Mouse (Mus musculus): ENCODE data around the gene Snrk. TPM values are rescaled to one million over a fixed set of nuclear protein-coding genes. Genes with fewer than 3 reads are reported as not detected.

Gene Snrk
- polyA plus RNA-seq, 1 experiment from 2014 or later, result 80.2 TPM

DNA sequence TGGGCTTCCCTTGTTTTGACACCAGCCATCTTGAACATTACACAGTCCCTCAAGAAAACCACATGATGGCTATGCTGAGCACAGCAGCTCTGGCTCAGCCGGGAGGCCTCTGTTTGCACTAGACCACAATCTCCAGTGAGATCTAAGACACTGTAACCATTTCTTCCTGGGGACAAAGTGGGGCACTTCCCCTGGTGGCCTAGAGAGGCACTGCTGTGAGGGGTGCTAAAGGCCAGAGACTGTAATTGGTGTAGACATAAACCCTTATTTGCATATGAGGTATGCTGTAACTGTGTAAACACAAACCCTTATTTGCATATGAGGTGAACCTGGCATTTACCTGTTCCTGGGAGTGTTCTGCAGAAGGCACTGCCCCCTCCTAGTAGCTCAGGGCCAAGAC lies 71.7 kb downstream of the Snrk start:
- H3K4me2 ChIP-seq, result no peak overlapping the region
- H3K4me1 ChIP-seq (replicated peaks), result no peaks in the 10 kb centered on the region
- no peak overlapping the region for H3K9ac ChIP-seq
- ATAC-seq (ENCODE audit: low FRiP score, low read depth), result no peak
- WGBS, result 73% methylated on average over 1 of the region's 1 CpGs
- no peaks in the 10 kb centered on the region for H3K36me3 ChIP-seq
- no peak overlapping the region for H3K4me3 ChIP-seq
- H3K27ac ChIP-seq (replicated peaks), result no peak overlapping the region
- H3K27me3 ChIP-seq, result no peaks in the 10 kb centered on the region
- H3K9me3 ChIP-seq, result no peaks in the 10 kb centered on the region

DNA sequence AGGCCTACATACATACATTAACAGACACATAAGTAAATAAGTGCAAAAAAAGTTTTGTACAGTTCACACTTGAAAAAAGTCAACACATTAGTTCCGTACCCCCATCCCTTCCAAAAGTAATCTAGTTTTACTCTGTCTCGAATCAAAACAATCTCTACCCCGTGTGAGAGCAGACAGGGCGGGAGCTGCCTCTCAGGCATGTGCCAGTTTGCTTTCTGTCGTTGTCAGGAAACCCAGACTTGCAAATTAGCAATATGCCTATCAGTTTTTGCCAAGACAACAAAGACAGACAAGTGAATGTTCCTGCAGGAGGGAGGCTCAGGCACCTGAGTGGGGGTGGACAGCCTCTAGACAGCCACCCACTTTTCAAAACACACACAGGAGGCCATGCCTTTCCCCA lies 76.3 kb downstream of the Snrk start:
- H3K27me3 ChIP-seq, result no peaks in the 10 kb centered on the region
- H3K9ac ChIP-seq, result no peak overlapping the region
- no peaks in the 10 kb centered on the region for H3K36me3 ChIP-seq
- no peak overlapping the region for H3K4me2 ChIP-seq
- WGBS, result 72% methylated on average over 5 of the region's 5 CpGs
- H3K4me1 ChIP-seq (replicated peaks), result 0 out of 2 replicates have a peak, but pooled peaks cover 4% of the 10 kb centered on the region
- no peak for ATAC-seq (ENCODE audit: low FRiP score, low read depth)
- no peak overlapping the region for H3K27ac ChIP-seq (replicated peaks)
- no peak overlapping the region for H3K4me3 ChIP-seq
- H3K9me3 ChIP-seq, result no peaks in the 10 kb centered on the region

DNA sequence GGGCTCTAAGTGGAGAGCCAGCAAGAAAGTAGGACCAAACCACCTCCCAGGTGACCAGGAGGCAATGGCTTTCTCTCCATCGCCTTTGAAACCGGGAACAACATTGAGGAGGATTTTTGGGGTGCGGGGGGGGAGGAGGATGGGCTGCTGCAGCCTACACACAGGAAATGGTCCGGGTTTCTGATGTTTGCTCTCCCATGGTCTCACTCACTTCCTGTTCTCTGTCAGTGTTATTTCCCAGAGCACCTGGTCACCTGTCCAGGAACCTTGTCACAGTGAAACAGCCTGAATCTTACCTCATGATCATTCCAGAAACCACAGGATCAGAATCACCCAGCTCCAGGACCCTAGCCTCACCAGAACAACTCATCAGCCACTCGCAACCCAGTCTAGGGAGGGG lies 76.8 kb downstream of the Snrk start:
- H3K4me2 ChIP-seq, result no peak overlapping the region
- H3K4me1 ChIP-seq (replicated peaks), result 0 out of 2 replicates have a peak, but pooled peaks cover 4% of the 10 kb centered on the region
- no peak overlapping the region for H3K9ac ChIP-seq
- no peak for ATAC-seq (ENCODE audit: low FRiP score, low read depth)
- no peaks in the 10 kb centered on the region for H3K36me3 ChIP-seq
- no peak overlapping the region for H3K4me3 ChIP-seq
- H3K9me3 ChIP-seq, result no peaks in the 10 kb centered on the region
- WGBS, result 91% methylated on average over 5 of the region's 5 CpGs
- no peak overlapping the region for H3K27ac ChIP-seq (replicated peaks)
- H3K27me3 ChIP-seq, result no peaks in the 10 kb centered on the region

DNA sequence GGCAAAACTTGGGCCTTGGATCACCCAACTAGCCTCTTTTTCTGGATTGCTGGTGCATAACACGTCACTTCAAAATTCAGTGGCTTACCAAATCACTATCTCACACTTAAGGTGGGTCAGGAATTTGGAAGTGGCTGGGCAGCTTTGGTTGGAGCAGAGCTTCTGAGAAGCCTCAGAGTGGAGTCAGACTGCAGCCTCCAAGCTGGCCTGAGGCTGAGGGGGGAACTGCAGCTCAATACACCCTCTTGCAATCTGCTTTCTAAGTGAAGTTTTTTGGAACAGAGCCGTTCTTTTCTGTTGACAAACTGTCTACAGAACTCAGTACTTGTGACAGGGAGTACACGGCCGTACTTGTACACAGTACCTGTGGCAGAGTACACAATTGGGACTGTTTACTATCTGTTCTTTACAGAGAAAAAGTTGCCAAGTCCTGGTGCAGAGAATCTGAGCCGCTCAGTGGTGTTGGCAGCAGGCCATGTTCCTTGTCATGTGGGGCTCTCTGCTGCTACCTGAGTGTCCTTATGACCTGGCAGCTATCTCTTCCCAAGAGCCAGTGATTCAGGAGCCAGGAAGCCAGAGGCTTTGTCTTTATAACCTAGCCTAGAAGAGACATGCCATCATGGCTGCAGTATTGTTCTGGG lies 78.1 kb downstream of the Snrk start:
- H3K27me3 ChIP-seq, result no peaks in the 10 kb centered on the region
- H3K9me3 ChIP-seq, result no peaks in the 10 kb centered on the region
- 0 out of 2 replicates have a peak, but pooled peaks cover 4% of the 10 kb centered on the region for H3K4me1 ChIP-seq (replicated peaks)
- ATAC-seq (ENCODE audit: low FRiP score, low read depth), result no peak
- H3K4me3 ChIP-seq, result no peak overlapping the region
- WGBS, result 73% methylated on average over 5 of the region's 5 CpGs
- no peak overlapping the region for H3K27ac ChIP-seq (replicated peaks)
- no peak overlapping the region for H3K9ac ChIP-seq
- H3K4me2 ChIP-seq, result no peak overlapping the region
- H3K36me3 ChIP-seq, result no peaks in the 10 kb centered on the region

DNA sequence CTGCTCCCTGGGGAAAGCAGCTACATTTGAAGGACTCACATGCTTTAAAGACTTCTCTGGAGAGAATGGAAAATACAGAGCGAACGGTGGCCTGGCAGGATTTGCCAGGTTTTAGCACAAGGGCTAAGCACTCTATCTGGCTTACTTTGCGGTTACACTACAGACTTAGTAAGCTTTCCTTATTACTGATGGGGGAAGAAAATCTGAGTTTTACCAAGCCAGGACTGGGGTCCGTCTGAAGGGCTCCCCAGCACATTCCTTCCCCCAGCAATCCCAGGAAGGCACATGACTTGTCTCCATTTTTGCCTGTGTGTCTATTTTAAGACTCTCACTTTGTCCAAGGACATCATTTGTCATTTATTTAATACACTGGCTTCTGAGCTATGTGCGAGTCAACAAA lies 80.0 kb downstream of the Snrk start:
- ATAC-seq (ENCODE audit: low FRiP score, low read depth), result no peak
- no peaks in the 10 kb centered on the region for H3K9me3 ChIP-seq
- H3K9ac ChIP-seq, result no peak overlapping the region
- H3K4me1 ChIP-seq (replicated peaks), result 0 out of 2 replicates have a peak, but pooled peaks cover 4% of the 10 kb centered on the region
- no peak overlapping the region for H3K4me2 ChIP-seq
- no peak overlapping the region for H3K4me3 ChIP-seq
- WGBS, result 76% methylated on average over 5 of the region's 5 CpGs
- H3K36me3 ChIP-seq, result peaks cover 3% of the 10 kb centered on the region; the same call in 1 of the 2 replicates
- H3K27me3 ChIP-seq, result no peaks in the 10 kb centered on the region
- no peak overlapping the region for H3K27ac ChIP-seq (replicated peaks)

DNA sequence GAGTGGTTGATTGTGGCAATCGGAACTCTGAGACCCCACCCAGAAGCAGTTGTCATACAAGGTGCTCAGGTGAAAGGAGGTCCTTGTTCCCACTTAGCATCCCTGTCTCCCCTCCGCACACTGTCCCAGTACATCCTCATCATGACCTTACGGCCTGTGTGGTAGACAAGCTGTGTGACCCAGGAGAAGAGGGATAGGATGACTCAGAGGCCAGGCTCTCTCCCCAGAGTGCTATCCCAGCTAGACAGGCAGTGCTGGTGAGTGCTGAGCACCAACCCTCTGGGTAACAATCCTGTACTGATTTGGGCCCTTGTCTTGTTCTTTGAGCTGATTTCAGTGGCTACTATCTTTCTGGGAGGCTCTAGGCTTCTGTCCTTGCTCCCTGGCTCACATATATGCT lies 81.6 kb downstream of the Snrk start:
- WGBS, result 84% methylated on average over 3 of the region's 3 CpGs
- ATAC-seq (ENCODE audit: low FRiP score, low read depth), result no peak
- Histone ChIP-seq H3K36me3 (peaks cover 3% of the 10 kb centered on the region; the same call in 1 of the 2 replicates), H3K9ac (no peak overlapping the region), H3K4me1 (replicated peaks) (0 out of 2 replicates have a peak, but pooled peaks cover 4% of the 10 kb centered on the region), H3K4me3 (no peak overlapping the region), H3K27me3 (no peaks in the 10 kb centered on the region), H3K9me3 (no peaks in the 10 kb centered on the region), H3K27ac (replicated peaks) (no peak overlapping the region), H3K4me2 (no peak overlapping the region)

DNA sequence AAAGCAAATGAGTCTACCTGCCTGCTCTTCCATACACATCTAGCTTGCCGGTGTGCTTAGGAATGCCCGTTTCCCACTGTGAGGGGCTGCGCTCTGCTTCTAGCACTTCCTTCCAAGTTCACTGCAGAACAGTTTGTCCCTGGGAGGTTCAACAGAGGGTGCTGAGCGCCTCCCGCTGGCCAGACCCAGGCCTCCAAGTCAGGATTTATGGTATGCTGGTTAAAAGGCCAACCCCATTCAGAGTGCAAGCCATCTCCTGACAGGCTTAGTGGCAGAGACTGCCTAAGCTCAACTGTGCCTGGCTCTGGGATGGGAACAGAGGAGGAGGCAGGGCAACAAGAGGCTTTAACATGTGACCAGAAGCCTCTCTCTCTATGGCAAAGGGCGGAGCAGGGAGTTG lies 82.2 kb downstream of the Snrk start:
- no peak overlapping the region for H3K9ac ChIP-seq
- no peaks in the 10 kb centered on the region for H3K9me3 ChIP-seq
- H3K4me2 ChIP-seq, result no peak overlapping the region
- ATAC-seq (ENCODE audit: low FRiP score, low read depth), result no peak
- no peaks in the 10 kb centered on the region for H3K27me3 ChIP-seq
- no peak overlapping the region for H3K27ac ChIP-seq (replicated peaks)
- 36% methylated on average over 6 of the region's 6 CpGs for WGBS
- 0 out of 2 replicates have a peak, but pooled peaks cover 4% of the 10 kb centered on the region for H3K4me1 ChIP-seq (replicated peaks)
- no peak overlapping the region for H3K4me3 ChIP-seq
- peaks cover 3% of the 10 kb centered on the region; the same call in 1 of the 2 replicates for H3K36me3 ChIP-seq

DNA sequence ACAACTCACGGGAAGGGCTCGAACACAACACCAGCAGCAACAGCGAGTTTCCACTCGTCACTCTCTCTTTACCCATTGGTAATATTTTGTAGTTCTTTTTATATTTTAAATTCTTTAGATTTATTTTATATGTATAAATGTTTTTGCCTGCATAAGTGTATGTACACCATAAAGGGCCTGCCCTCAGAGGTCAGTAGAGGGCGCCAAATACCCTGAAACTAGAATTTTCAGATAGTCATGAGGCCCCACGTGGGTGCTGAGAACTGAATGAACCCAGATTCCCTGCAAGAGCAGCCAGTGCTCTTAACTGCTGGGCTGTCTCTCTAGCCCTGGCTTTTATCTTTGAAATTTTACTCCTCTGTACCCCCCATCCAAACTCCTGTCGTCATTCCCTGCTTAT lies 87.4 kb downstream of the Snrk start:
- H3K4me2 ChIP-seq, result no peak overlapping the region
- no peak for ATAC-seq (ENCODE audit: low FRiP score, low read depth)
- 68% methylated on average over 7 of the region's 7 CpGs for WGBS
- no peaks in the 10 kb centered on the region for H3K4me1 ChIP-seq (replicated peaks)
- no peaks in the 10 kb centered on the region for H3K27me3 ChIP-seq
- no peaks in the 10 kb centered on the region for H3K9me3 ChIP-seq
- no peak overlapping the region for H3K27ac ChIP-seq (replicated peaks)
- no peak overlapping the region for H3K9ac ChIP-seq
- peaks cover 3% of the 10 kb centered on the region; the same call in 1 of the 2 replicates for H3K36me3 ChIP-seq
- H3K4me3 ChIP-seq, result no peak overlapping the region

DNA sequence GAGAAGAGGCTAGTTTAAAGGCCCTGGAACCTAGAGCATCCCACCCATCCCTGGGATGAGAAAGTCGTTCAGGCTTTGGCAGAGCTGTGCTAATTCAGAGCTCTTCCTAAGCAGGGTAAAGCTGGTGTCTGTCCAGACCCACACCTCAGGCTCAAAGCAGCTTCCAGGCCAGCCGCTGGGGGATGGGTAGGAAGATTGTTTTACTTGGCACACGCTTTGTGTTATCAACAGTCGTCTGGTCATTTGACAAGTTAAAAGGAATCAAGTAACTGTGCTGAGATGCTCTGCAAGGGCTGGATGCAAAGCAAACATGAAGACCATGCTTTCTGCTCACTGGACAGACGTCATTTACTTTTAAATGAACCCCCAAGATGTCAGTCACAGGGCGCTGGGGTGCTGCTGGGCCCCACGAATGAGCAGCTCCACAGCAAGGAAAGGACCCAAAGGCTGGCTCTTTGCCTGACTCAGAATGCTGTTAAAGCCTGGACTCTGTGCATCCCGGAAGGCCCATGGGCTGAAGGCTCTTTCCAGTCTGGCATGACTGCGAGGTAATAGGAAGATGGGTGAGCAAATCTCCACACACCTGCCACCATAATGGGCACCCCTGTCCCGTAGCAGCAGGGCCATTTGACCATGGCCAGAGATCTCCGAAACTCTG lies 88.6 kb downstream of the Snrk start:
- WGBS, result 67% methylated on average over 11 of the region's 11 CpGs

DNA sequence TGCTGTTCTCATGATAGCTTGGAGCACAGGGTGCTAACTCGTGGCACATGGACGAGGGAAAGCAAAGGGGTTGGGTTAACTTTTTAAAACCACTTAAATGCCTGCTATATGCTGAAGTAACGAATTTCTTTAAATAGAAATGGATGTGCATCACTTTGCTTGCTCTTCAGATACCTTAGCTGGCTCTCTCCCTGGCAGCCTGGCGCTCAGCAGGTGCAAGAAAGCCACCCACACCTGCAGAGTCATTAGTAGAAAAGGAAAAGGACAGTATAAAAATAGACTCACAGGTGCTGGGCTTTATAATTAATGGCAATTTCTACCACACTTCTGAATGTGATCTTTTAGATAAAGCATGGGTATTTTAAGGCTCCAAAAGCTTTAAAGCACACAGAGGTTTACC lies 91.2 kb downstream of the Snrk start:
- no peak overlapping the region for H3K9ac ChIP-seq
- H3K4me1 ChIP-seq (replicated peaks), result no peaks in the 10 kb centered on the region
- no peak overlapping the region for H3K4me2 ChIP-seq
- H3K4me3 ChIP-seq, result no peak overlapping the region
- no peak for ATAC-seq (ENCODE audit: low FRiP score, low read depth)
- no peaks in the 10 kb centered on the region for H3K27me3 ChIP-seq
- H3K27ac ChIP-seq (replicated peaks), result no peak overlapping the region
- H3K36me3 ChIP-seq, result no peaks in the 10 kb centered on the region
- 79% methylated on average over 4 of the region's 4 CpGs for WGBS
- no peaks in the 10 kb centered on the region for H3K9me3 ChIP-seq

More for the DNA sequence above, 88.6 kb downstream of the Snrk start:
- H3K27ac ChIP-seq (replicated peaks), result no peak overlapping the region
- no peak overlapping the region for H3K4me3 ChIP-seq
- H3K4me1 ChIP-seq (replicated peaks), result no peaks in the 10 kb centered on the region
- H3K9me3 ChIP-seq, result no peaks in the 10 kb centered on the region
- peaks cover 3% of the 10 kb centered on the region; the same call in 1 of the 2 replicates for H3K36me3 ChIP-seq
- H3K4me2 ChIP-seq, result no peak overlapping the region
- H3K9ac ChIP-seq, result no peak overlapping the region
- ATAC-seq (ENCODE audit: low FRiP score, low read depth), result no peak
- no peaks in the 10 kb centered on the region for H3K27me3 ChIP-seq

DNA sequence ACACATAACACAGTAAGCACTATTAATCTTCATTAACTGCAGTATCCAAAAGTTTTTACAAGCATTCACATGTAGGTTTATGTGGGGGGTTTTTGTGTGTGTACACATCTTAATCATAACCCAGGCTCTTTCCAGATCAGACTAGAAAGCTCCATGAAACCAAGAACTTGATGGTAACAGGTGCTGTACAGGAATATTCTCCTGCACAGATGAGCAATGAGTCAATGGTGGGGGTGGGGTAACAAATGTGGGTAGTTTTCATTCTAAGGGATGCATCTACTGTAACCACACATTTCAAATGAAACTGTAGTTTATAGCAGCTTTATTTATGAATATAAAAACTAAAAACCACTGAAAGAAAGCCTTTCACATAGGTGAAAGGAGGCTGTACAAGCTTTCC lies 98.1 kb downstream of the Snrk start:
- H3K36me3 ChIP-seq, result no peaks in the 10 kb centered on the region
- H3K27me3 ChIP-seq, result no peaks in the 10 kb centered on the region
- no peak overlapping the region for H3K27ac ChIP-seq (replicated peaks)
- no peaks in the 10 kb centered on the region for H3K4me1 ChIP-seq (replicated peaks)
- no peak overlapping the region for H3K4me2 ChIP-seq
- no peaks in the 10 kb centered on the region for H3K9me3 ChIP-seq
- H3K4me3 ChIP-seq, result no peak overlapping the region
- H3K9ac ChIP-seq, result no peak overlapping the region
- no peak for ATAC-seq (ENCODE audit: low FRiP score, low read depth)

DNA sequence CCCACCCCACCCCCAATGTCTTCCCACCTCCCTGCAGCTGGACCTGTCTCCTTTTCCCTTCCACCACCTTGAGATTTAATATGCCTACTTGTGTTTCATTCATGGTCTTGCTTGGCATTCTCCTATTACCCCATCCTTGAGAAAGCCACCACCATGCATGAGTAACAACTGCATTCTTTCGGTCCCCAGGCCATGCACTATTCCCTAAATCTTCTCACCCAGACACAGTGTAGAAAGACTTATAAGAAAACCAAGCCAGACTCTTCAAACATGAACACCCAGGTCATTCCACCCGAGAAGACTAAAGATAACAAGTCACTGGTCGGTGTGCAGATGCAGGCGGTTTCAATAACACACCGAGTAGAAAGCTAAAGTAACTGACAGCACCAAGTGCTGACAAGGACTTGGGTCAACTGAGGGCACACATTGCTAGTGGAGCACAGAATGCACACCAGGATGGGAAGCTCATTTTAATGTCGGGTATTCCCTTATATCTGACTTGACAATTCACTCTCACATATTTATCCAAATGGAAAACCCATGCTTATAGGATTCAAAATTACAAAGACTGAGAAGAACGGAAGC lies 100.0 kb downstream of the Snrk start:
- WGBS, result 87% methylated on average over 7 of the region's 7 CpGs
- no peak overlapping the region for H3K27ac ChIP-seq (replicated peaks)
- no peaks in the 10 kb centered on the region for H3K27me3 ChIP-seq
- H3K4me2 ChIP-seq, result no peak overlapping the region
- H3K9me3 ChIP-seq, result no peaks in the 10 kb centered on the region
- H3K4me1 ChIP-seq (replicated peaks), result no peaks in the 10 kb centered on the region
- no peaks in the 10 kb centered on the region for H3K36me3 ChIP-seq
- H3K4me3 ChIP-seq, result no peak overlapping the region
- H3K9ac ChIP-seq, result no peak overlapping the region
- no peak for ATAC-seq (ENCODE audit: low FRiP score, low read depth)

All from hindbrain, embryonic 15.5 days (tissue).